Mouse (Mus musculus) hindbrain, postnatal 0 days (tissue): ENCODE results near the gene Erc1. TPM values are rescaled to one million over a fixed set of nuclear protein-coding genes. Genes with fewer than 3 reads are reported as not detected.

Experiments
- ATAC-seq: fragments of 200-750 bp; cut with Nextera tagmentation; 2 replicates; pipeline ENCODE4 v1.8.0; 2017; ENCODE audit warnings: mild to moderate bottlenecking, moderate TSS enrichment, moderate library complexity
- DNase-seq: peaks from one replicate; pipeline ENCODE4 v3.0.0-alpha.2; 2015; ENCODE audit warnings: low spot score
- H3K27ac ChIP-seq: fragments of 300-500 bp; sonication (generic); 2 replicates; pipeline ENCODE4 v1.5.1; 2014; ENCODE audit warnings: mild to moderate bottlenecking
- H3K27me3 ChIP-seq: fragments of 300-500 bp; sonication (generic); 2 replicates; pipeline ENCODE4 v1.6.1; 2014; ENCODE audit warnings: low read length, mixed read lengths; ENCODE audit not compliant: insufficient read depth
- H3K36me3 ChIP-seq: fragments of 300-500 bp; sonication (generic); 2 replicates; pipeline ENCODE4 v1.6.1; 2014; ENCODE audit warnings: low read length, mixed read lengths; ENCODE audit not compliant: insufficient read depth
- H3K4me1 ChIP-seq: fragments of 300-500 bp; sonication (generic); 2 replicates; pipeline ENCODE4 v1.6.1; 2014; ENCODE audit warnings: antibody characterized with exemption, low read length, mixed read lengths; ENCODE audit not compliant: insufficient read depth
- H3K4me2 ChIP-seq: fragments of 300-500 bp; sonication (generic); 2 replicates; pipeline ENCODE4 v1.6.1; 2014; ENCODE audit warnings: low read depth, mild to moderate bottlenecking, low read length, moderate library complexity, mixed read lengths
- H3K4me3 ChIP-seq: fragments of 300-500 bp; sonication (generic); 2 replicates; pipeline ENCODE4 v1.5.1; 2014; ENCODE audit warnings: low read length
- H3K9ac ChIP-seq: fragments of 300-500 bp; sonication (generic); replicated peaks from 2 replicates; pipeline ENCODE4 v1.6.1; 2014; ENCODE audit warnings: mild to moderate bottlenecking, low read length, moderate library complexity, mixed read lengths
- H3K9me3 ChIP-seq: fragments of 300-500 bp; sonication (generic); 2 replicates; pipeline ENCODE4 v1.6.1; 2016; ENCODE audit warnings: low read length, mixed read lengths
- CTCF ChIP-seq: IDR thresholded peaks from 2 replicates; pipeline ENCODE4 v1.5.1; 2016; ENCODE audit warnings: antibody characterized with exemption, control low read depth, low read depth
- WGBS: fragments of 180-500 bp; shearing (Covaris S2); extraction: QIAGEN DNeasy Blood & Tissue Kit; methylation state at CpG from one replicate; pipeline ENCODE4 v1.1.7; 2014; 5-methylcytosine and 5-hydroxymethylcytosine counted together
- polyA plus RNA-seq: library from polyadenylated mRNA; unstranded; fragments of >200 nt; fragmentation: Nextera tagmentation; extraction: Ambion mirVana; gene quantifications from 2 replicates; pipeline ENCODE4 v1.2.1, GENCODE M21; 2015
- total RNA-seq: library from RNA; depleted of rRNA; stranded (reverse); fragments of >200 nt; gene quantifications from 2 replicates; pipeline ENCODE4 v1.2.3, GENCODE M21; 2014; rRNA removed

Erc1 gene
- 72.9 and 73.6 TPM in 2 replicates for total RNA-seq
- 50.5 and 51.4 TPM in 2 replicates for polyA plus RNA-seq

GRCm38 (mm10) chr6:119848034-119848695, at the start of gene Erc1:
TSS of gene Erc1 (minus strand) at chr6:119848167.
- H3K4me1 ChIP-seq: peaks cover 11% of the 10 kb centered on the region; the same call in 1 of the 2 replicates
- no peak for TF ChIP-seq CTCF
- H3K9me3 ChIP-seq: no peaks in the 10 kb centered on the region
- no peaks in the 10 kb centered on the region for H3K36me3 ChIP-seq
- 0% methylated on average over 54 of the region's 73 CpGs for WGBS
- H3K27me3 ChIP-seq: no peaks in the 10 kb centered on the region
- peak within 1 kb of the TSS; percentile 98 for H3K9ac ChIP-seq
- H3K4me2 ChIP-seq: peak within 1 kb of the TSS; percentile 71
- peak; percentile 95 for ATAC-seq
- H3K4me3 ChIP-seq: peak within 1 kb of the TSS; percentile 99
- H3K27ac ChIP-seq: peak within 1 kb of the TSS; percentile 97
- peak; percentile 94 for DNase-seq

DNA sequence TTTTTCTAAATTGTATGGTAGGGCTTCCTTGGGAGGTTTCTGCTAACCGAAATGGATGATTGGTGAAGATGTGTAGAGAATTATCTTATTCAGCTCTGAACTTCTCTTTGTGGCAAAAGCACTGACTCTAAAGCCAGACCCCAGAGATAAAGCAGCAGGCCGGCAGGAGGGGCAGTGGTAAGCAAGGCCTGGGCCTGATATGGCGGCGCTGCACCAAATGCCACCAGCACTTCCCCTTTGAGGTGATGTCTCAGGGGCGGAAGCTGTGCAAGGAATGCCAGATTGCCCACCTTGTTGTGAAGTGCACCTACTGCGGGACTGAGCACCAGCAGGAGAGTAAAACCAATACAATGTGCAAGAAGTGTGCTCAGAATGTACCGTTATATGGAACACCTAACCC, 44.7 kb upstream of the Erc1 start:
- TF ChIP-seq CTCF: no peak
- Histone ChIP-seq H3K4me3 (no peak overlapping the region), H3K9ac (no peak overlapping the region), H3K4me1 (no peaks in the 10 kb centered on the region), H3K9me3 (no peaks in the 10 kb centered on the region), H3K27ac (no peak overlapping the region), H3K27me3 (no peaks in the 10 kb centered on the region), H3K4me2 (no peak overlapping the region), H3K36me3 (no peaks in the 10 kb centered on the region)
- DNase-seq (no peak), ATAC-seq (no peak)
- 85% methylated on average over 7 of the region's 7 CpGs for WGBS

GRCm38 (mm10) chr6:119883151-119883550, 35.2 kb upstream of the Erc1 start:
- Histone ChIP-seq H3K4me3 (no peak overlapping the region), H3K4me2 (no peak overlapping the region), H3K27me3 (no peaks in the 10 kb centered on the region), H3K4me1 (no peaks in the 10 kb centered on the region), H3K36me3 (no peaks in the 10 kb centered on the region), H3K9me3 (no peaks in the 10 kb centered on the region), H3K9ac (no peak overlapping the region), H3K27ac (no peak overlapping the region)
- ATAC-seq (no peak), DNase-seq (no peak)
- TF ChIP-seq CTCF: no peak
- WGBS: 77% methylated on average over 7 of the region's 7 CpGs

DNA sequence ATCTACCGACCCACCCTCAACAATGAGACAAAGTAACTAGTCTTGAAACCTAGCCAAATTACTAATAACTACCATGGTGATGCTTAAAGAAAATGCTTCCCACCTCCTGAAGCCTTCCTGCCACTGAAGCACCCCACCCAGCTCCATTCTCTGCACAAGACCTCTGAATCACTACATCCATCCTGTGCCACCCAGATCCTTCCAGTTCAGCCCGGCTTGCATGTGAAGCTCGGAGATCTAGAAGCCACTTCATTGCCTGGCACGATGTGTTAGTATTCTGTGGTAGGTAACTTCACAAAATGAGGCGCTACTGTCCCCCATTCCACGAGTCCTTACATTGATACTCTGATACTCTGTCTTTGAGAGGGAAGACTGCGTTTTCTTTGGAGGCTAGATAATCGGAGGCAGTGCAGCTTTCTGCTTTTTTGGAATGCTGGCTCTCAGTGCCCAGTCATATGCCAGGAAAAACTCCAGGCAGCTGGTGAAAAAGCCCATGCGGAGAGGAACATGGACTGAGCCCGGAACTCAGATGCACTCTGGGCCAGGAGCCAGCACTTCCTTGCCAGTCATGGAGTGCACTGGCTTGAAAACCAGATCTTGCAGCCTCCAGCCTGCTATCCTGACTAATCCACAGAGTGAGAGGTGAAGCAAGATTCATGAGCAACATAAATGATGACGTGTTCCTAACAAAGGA, 16.5 kb upstream of the Erc1 start:
- H3K4me2 ChIP-seq: peak overlapping the region; percentile 27
- H3K27ac ChIP-seq: peak overlapping the region; percentile 65
- ATAC-seq: peak; percentile 97

GRCm38 (mm10) chr6:119861519-119861918, 13.6 kb upstream of the Erc1 start:
- Histone ChIP-seq H3K36me3 (no peaks in the 10 kb centered on the region), H3K9me3 (no peaks in the 10 kb centered on the region), H3K4me2 (no peak overlapping the region), H3K9ac (no peak overlapping the region), H3K27ac (no peak overlapping the region), H3K27me3 (no peaks in the 10 kb centered on the region), H3K4me1 (no peaks in the 10 kb centered on the region), H3K4me3 (no peak overlapping the region)
- 45% methylated on average over 8 of the region's 8 CpGs for WGBS
- no peak for DNase-seq
- no peak for TF ChIP-seq CTCF
- ATAC-seq: no peak

More for the DNA sequence above, 16.5 kb upstream of the Erc1 start:
- Histone ChIP-seq H3K27me3 (no peaks in the 10 kb centered on the region), H3K4me3 (no peak overlapping the region), H3K9me3 (no peaks in the 10 kb centered on the region), H3K4me1 (no peaks in the 10 kb centered on the region), H3K36me3 (no peaks in the 10 kb centered on the region), H3K9ac (no peak overlapping the region)
- 52% methylated on average over 11 of the region's 11 CpGs for WGBS
- DNase-seq: peak; percentile 92
- TF ChIP-seq CTCF: no peak

DNA sequence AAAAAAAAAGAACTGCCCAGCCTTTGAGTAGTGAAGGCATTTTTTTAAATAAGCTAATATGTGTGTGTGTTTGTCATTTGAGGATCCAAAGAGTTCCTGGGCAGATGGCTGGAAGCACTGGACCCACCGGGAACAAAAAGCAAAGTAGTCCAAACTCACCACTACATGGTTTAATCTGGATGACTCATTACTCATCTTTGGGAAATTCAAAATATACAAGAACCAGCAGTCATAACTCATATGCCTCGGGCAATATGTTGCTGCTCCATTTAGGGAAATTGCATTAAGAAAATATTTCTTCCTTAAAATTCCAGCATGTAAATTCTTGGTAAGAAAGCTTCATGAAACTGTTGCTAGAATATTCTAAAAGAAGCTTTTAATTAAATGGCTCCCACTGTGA, 12.3 kb upstream of the Erc1 start:
- Histone ChIP-seq H3K9ac (no peak overlapping the region), H3K9me3 (no peaks in the 10 kb centered on the region), H3K4me3 (no peak overlapping the region), H3K4me1 (no peaks in the 10 kb centered on the region), H3K27me3 (no peaks in the 10 kb centered on the region), H3K27ac (no peak overlapping the region), H3K36me3 (no peaks in the 10 kb centered on the region), H3K4me2 (no peak overlapping the region)
- TF ChIP-seq CTCF: no peak
- 90% methylated on average over 2 of the region's 2 CpGs for WGBS
- ATAC-seq (no peak), DNase-seq (no peak)

DNA sequence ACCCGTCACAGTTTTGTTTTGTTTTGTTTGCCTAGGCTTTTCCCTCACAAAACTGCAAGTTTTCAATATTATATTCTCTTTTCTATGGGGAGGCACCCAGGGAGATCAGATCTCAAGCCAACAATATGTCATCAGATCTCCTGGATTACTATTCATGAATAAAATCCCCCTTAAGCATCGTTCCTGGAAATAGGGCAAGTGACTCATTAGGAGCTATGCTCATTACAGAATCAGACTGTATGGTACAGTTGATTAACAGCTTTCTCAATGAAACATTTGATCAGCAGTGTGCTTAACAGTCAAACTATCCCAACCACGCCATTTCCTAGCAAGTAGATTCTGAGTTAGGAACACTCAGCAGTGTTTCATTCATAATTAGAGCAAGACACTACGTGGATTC, 7.5 kb upstream of the Erc1 start:
- no peak overlapping the region for H3K9ac ChIP-seq
- no peak overlapping the region for H3K4me2 ChIP-seq
- H3K27me3 ChIP-seq: no peaks in the 10 kb centered on the region
- DNase-seq (no peak), ATAC-seq (no peak)
- H3K4me3 ChIP-seq: no peak overlapping the region
- H3K36me3 ChIP-seq: no peaks in the 10 kb centered on the region
- no peak for TF ChIP-seq CTCF
- H3K9me3 ChIP-seq: no peaks in the 10 kb centered on the region
- H3K4me1 ChIP-seq: no peaks in the 10 kb centered on the region
- 61% methylated on average over 4 of the region's 4 CpGs for WGBS
- H3K27ac ChIP-seq: no peak overlapping the region
